Mouse (Mus musculus) limb, embryonic 13.5 days (tissue): Measurements from ENCODE around the gene B3galt1. TPM values are rescaled to one million over a fixed set of nuclear protein-coding genes. Genes with fewer than 3 reads are reported as not detected.

ENCODE experiments used
- ATAC-seq: fragments of 200-750 bp; cut with Nextera tagmentation; 2 replicates; pipeline ENCODE4 v1.8.0; 2017; ENCODE audit warnings: low read depth, moderate number of reproducible peaks, moderate TSS enrichment; ENCODE audit not compliant: low FRiP score
- H3K27ac ChIP-seq: fragments of 300-500 bp; sonication (generic); 2 replicates; pipeline ENCODE4 v1.5.1; 2015; ENCODE audit warnings: inconsistent platforms, mild to moderate bottlenecking, moderate library complexity
- H3K27me3 ChIP-seq: fragments of 300-500 bp; sonication (generic); 2 replicates; pipeline ENCODE4 v1.6.1; 2015; ENCODE audit warnings: mild to moderate bottlenecking, inconsistent platforms
- H3K36me3 ChIP-seq: fragments of 300-500 bp; sonication (generic); 2 replicates; pipeline ENCODE4 v1.6.1; 2015; ENCODE audit warnings: inconsistent platforms, mild to moderate bottlenecking, moderate library complexity
- H3K4me1 ChIP-seq: fragments of 300-500 bp; sonication (generic); 2 replicates; pipeline ENCODE4 v1.6.1; 2015; ENCODE audit warnings: inconsistent platforms
- H3K4me2 ChIP-seq: fragments of 300-500 bp; sonication (generic); replicated peaks from 2 replicates; pipeline ENCODE4 v1.6.1; 2015; ENCODE audit warnings: inconsistent platforms, mild to moderate bottlenecking, moderate library complexity
- H3K4me3 ChIP-seq: fragments of 300-500 bp; sonication (generic); 2 replicates; pipeline ENCODE4 v1.5.1; 2015; ENCODE audit warnings: moderate library complexity, mild to moderate bottlenecking, inconsistent platforms
- H3K9ac ChIP-seq: fragments of 300-500 bp; sonication (generic); 2 replicates; pipeline ENCODE4 v1.6.1; 2015; ENCODE audit warnings: mild to moderate bottlenecking, inconsistent platforms
- H3K9me3 ChIP-seq: fragments of 300-500 bp; sonication (generic); 2 replicates; pipeline ENCODE4 v1.6.1; 2016; ENCODE audit warnings: inconsistent platforms
- WGBS: fragments of 180-500 bp; shearing (Covaris S2); methylation state at CpG from one replicate; pipeline ENCODE4 v1.1.7; 2015; 5-methylcytosine and 5-hydroxymethylcytosine counted together
- polyA plus RNA-seq: library from polyadenylated mRNA; unstranded; fragments of >200 nt; fragmentation: Nextera tagmentation; extraction: Ambion mirVana; gene quantifications from 2 replicates; pipeline ENCODE4 v1.2.1, GENCODE M21; 2015

Gene B3galt1
- polyA plus RNA-seq, 1 experiment from 2014 or later, result 11.1 TPM

GRCm38 (mm10) chr2:67873368-67873767 lies 307.7 kb downstream of the B3galt1 start:
- no peak for ATAC-seq
- no peaks in the 10 kb centered on the region for H3K27me3 ChIP-seq
- no peaks in the 10 kb centered on the region for H3K4me1 ChIP-seq
- 77% methylated on average over 3 of the region's 3 CpGs for WGBS
- H3K36me3 ChIP-seq, result no peaks in the 10 kb centered on the region
- H3K9ac ChIP-seq, result no peak overlapping the region
- no peaks in the 10 kb centered on the region for H3K9me3 ChIP-seq
- H3K4me2 ChIP-seq, result no peak overlapping the region
- no peak overlapping the region for H3K4me3 ChIP-seq
- H3K27ac ChIP-seq, result no peak overlapping the region

- 74% methylated on average over 3 of the region's 3 CpGs for WGBS
These were observed 314.2 kb downstream of the B3galt1 start for GRCm38 (mm10) chr2:67879836-67880235.

GRCm38 (mm10) chr2:67881713-67882281 lies 316.1 kb downstream of the B3galt1 start:
- no peak overlapping the region for H3K4me3 ChIP-seq
- no peak overlapping the region for H3K9ac ChIP-seq
- no peak overlapping the region for H3K4me2 ChIP-seq
- whole genome bisulfite sequencing, result 81% methylated on average over 1 of the region's 1 CpGs
- H3K27me3 ChIP-seq, result no peaks in the 10 kb centered on the region
- no peaks in the 10 kb centered on the region for H3K4me1 ChIP-seq
- no peaks in the 10 kb centered on the region for H3K9me3 ChIP-seq
- no peak overlapping the region for H3K27ac ChIP-seq
- no peak for ATAC-seq
- H3K36me3 ChIP-seq, result no peaks in the 10 kb centered on the region

More at GRCm38 (mm10) chr2:67879836-67880235, 314.2 kb downstream of the B3galt1 start:
- Histone ChIP-seq H3K4me1 (no peaks in the 10 kb centered on the region), H3K27me3 (no peaks in the 10 kb centered on the region), H3K27ac (no peak overlapping the region), H3K9me3 (no peaks in the 10 kb centered on the region), H3K36me3 (no peaks in the 10 kb centered on the region), H3K4me3 (no peak overlapping the region), H3K4me2 (no peak overlapping the region), H3K9ac (no peak overlapping the region)
- no peak for ATAC-seq

- H3K36me3 ChIP-seq, result no peaks in the 10 kb centered on the region
- no peak overlapping the region for H3K4me3 ChIP-seq
- WGBS, result 65% methylated on average over 2 of the region's 2 CpGs
- H3K27me3 ChIP-seq, result no peaks in the 10 kb centered on the region
- H3K27ac ChIP-seq, result no peak overlapping the region
- H3K9me3 ChIP-seq, result no peaks in the 10 kb centered on the region
- H3K4me1 ChIP-seq, result no peaks in the 10 kb centered on the region
- ATAC-seq, result no peak
- H3K9ac ChIP-seq, result no peak overlapping the region
- no peak overlapping the region for H3K4me2 ChIP-seq
These were observed 332.5 kb downstream of the B3galt1 start for GRCm38 (mm10) chr2:67897956-67898689.

- Histone ChIP-seq H3K4me1 (no peaks in the 10 kb centered on the region), H3K9ac (no peak overlapping the region), H3K4me2 (no peak overlapping the region), H3K27me3 (no peaks in the 10 kb centered on the region), H3K36me3 (no peaks in the 10 kb centered on the region), H3K4me3 (no peak overlapping the region), H3K27ac (no peak overlapping the region), H3K9me3 (no peaks in the 10 kb centered on the region)
- no peak for ATAC-seq
- 83% methylated on average over 6 of the region's 6 CpGs for WGBS
These were observed 335.9 kb downstream of the B3galt1 start for GRCm38 (mm10) chr2:67901574-67901973.

GRCm38 (mm10) chr2:67902651-67903292 lies 337.1 kb downstream of the B3galt1 start:
- no peaks in the 10 kb centered on the region for H3K27me3 ChIP-seq
- WGBS, result 73% methylated on average over 8 of the region's 8 CpGs

GRCm38 (mm10) chr2:67903769-67904168 lies 338.1 kb downstream of the B3galt1 start:
- H3K27ac ChIP-seq, result no peak overlapping the region
- no peaks in the 10 kb centered on the region for H3K9me3 ChIP-seq
- ATAC-seq, result no peak
- H3K9ac ChIP-seq, result no peak overlapping the region
- H3K4me2 ChIP-seq, result no peak overlapping the region
- no peaks in the 10 kb centered on the region for H3K27me3 ChIP-seq
- H3K4me1 ChIP-seq, result no peaks in the 10 kb centered on the region
- H3K36me3 ChIP-seq, result no peaks in the 10 kb centered on the region
- 83% methylated on average over 1 of the region's 1 CpGs for WGBS
- H3K4me3 ChIP-seq, result no peak overlapping the region

More at GRCm38 (mm10) chr2:67902651-67903292, 337.1 kb downstream of the B3galt1 start:
- Histone ChIP-seq H3K9ac (no peak overlapping the region), H3K27ac (no peak overlapping the region), H3K9me3 (no peaks in the 10 kb centered on the region), H3K36me3 (no peaks in the 10 kb centered on the region), H3K4me3 (no peak overlapping the region), H3K4me1 (no peaks in the 10 kb centered on the region), H3K4me2 (no peak overlapping the region)
- no peak for ATAC-seq

- WGBS, result 87% methylated on average over 3 of the region's 3 CpGs
- Histone ChIP-seq H3K9ac (no peak overlapping the region), H3K27ac (no peak overlapping the region), H3K4me1 (no peaks in the 10 kb centered on the region), H3K27me3 (no peaks in the 10 kb centered on the region), H3K36me3 (no peaks in the 10 kb centered on the region), H3K4me2 (no peak overlapping the region), H3K4me3 (no peak overlapping the region), H3K9me3 (no peaks in the 10 kb centered on the region)
- no peak for ATAC-seq
These were observed 366.3 kb downstream of the B3galt1 start for GRCm38 (mm10) chr2:67931994-67932393.

GRCm38 (mm10) chr2:67948408-67948807 lies 382.7 kb downstream of the B3galt1 start:
- no peak overlapping the region for H3K9ac ChIP-seq
- peak; percentile 76; the same call in 1 of the 2 replicates for ATAC-seq
- H3K27me3 ChIP-seq, result no peaks in the 10 kb centered on the region
- peaks cover 6% of the 10 kb centered on the region; the same call in 1 of the 2 replicates for H3K4me1 ChIP-seq
- WGBS, result 51% methylated on average over 3 of the region's 3 CpGs
- H3K36me3 ChIP-seq, result no peaks in the 10 kb centered on the region
- H3K4me3 ChIP-seq, result no peak overlapping the region
- H3K27ac ChIP-seq, result no peak overlapping the region
- H3K4me2 ChIP-seq, result no peak overlapping the region
- H3K9me3 ChIP-seq, result no peaks in the 10 kb centered on the region

GRCm38 (mm10) chr2:67956182-67956581 lies 390.5 kb downstream of the B3galt1 start:
- Histone ChIP-seq H3K27ac (no peak overlapping the region), H3K4me3 (no peak overlapping the region), H3K27me3 (no peaks in the 10 kb centered on the region), H3K9me3 (no peaks in the 10 kb centered on the region), H3K36me3 (no peaks in the 10 kb centered on the region), H3K4me2 (no peak overlapping the region), H3K4me1 (no peaks in the 10 kb centered on the region), H3K9ac (no peak overlapping the region)
- ATAC-seq, result no peak
- 80% methylated on average over 4 of the region's 4 CpGs for WGBS

GRCm38 (mm10) chr2:67957561-67957960 lies 391.9 kb downstream of the B3galt1 start:
- 62% methylated on average over 2 of the region's 2 CpGs for WGBS
- ATAC-seq, result no peak
- Histone ChIP-seq H3K9ac (no peak overlapping the region), H3K36me3 (no peaks in the 10 kb centered on the region), H3K4me3 (no peak overlapping the region), H3K27me3 (no peaks in the 10 kb centered on the region), H3K27ac (no peak overlapping the region), H3K4me2 (no peak overlapping the region), H3K4me1 (no peaks in the 10 kb centered on the region), H3K9me3 (no peaks in the 10 kb centered on the region)

- Histone ChIP-seq H3K4me1 (no peaks in the 10 kb centered on the region), H3K27me3 (no peaks in the 10 kb centered on the region), H3K9ac (no peak overlapping the region), H3K36me3 (no peaks in the 10 kb centered on the region), H3K4me3 (no peak overlapping the region), H3K4me2 (no peak overlapping the region), H3K27ac (no peak overlapping the region), H3K9me3 (no peaks in the 10 kb centered on the region)
- no peak for ATAC-seq
- 70% methylated on average over 2 of the region's 2 CpGs for WGBS
These were observed 395.0 kb downstream of the B3galt1 start for GRCm38 (mm10) chr2:67960711-67961110.
